Mouse (Mus musculus) CH12.LX (cell line): ENCODE data around the gene H2-Eb1.

Experiments
- CHD1 ChIP-seq: IDR thresholded peaks from 2 replicates; pipeline ENCODE4 v1.6.1; 2012; ENCODE audit warnings: low read depth, low read length, improper control_type of control experiment, inconsistent platforms
- CTCF ChIP-seq, 2 experiments: IDR thresholded peaks in 1 of 2; conservative IDR thresholded peaks in 1 of 2; 2 replicates each; pipeline ENCODE4 v1.5.1; 2011 to 2012; ENCODE audit warnings: low read depth in 2 of 2, low read length in 2 of 2, improper control_type of control experiment in 1 of 2, inconsistent platforms in 1 of 2, mild to moderate bottlenecking in 1 of 2, moderate library complexity in 1 of 2
- E2F4 ChIP-seq: IDR thresholded peaks from 2 replicates; pipeline ENCODE4 v1.6.1; 2011; ENCODE audit warnings: low read depth, low read length, improper control_type of control experiment; ENCODE audit not compliant: insufficient replicate concordance
- MAX ChIP-seq: IDR thresholded peaks from 2 replicates; pipeline ENCODE4 v1.6.1; 2011; ENCODE audit warnings: low read length, improper control_type of control experiment
- MAZ ChIP-seq: IDR thresholded peaks from 2 replicates; pipeline ENCODE4 v1.6.1; 2012; ENCODE audit warnings: low read depth, mild to moderate bottlenecking, inconsistent platforms, low read length, improper control_type of control experiment, moderate library complexity
- POLR2A ChIP-seq: IDR thresholded peaks from 2 replicates; pipeline ENCODE4 v1.6.1; 2011; ENCODE audit warnings: low read depth, mild to moderate bottlenecking, improper control_type of control experiment, low read length
- RAD21 ChIP-seq: IDR thresholded peaks from 2 replicates; pipeline ENCODE4 v1.6.1; 2011; ENCODE audit warnings: low read depth, mild to moderate bottlenecking, low read length, improper control_type of control experiment, moderate library complexity
- ZKSCAN1 ChIP-seq: IDR thresholded peaks from 2 replicates; pipeline ENCODE4 v1.6.1; 2012; ENCODE audit warnings: low read depth, inconsistent platforms, low read length, improper control_type of control experiment, borderline replicate concordance

DNA sequence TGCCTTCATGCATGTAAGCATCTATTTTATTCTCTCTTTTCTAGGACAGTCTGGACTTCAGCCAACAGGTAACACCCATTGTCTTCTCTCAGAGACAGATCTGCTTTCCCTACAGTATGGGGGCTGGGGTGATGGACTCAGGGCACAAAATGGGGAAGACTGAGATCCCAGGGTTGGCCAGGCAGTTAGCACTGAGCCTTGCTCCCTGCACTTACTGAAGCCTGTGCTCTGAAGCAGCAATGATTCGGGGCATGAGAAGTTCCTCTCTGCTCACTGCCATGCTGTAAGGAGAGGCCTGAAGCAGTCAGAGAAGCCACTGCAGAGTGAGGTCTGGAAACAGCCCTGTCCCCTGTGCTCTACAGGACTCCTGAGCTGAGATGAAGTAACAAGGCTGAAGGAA lies 9.8 kb downstream of the H2-Eb1 start:
- TF ChIP-seq POLR2A = no peak
- TF ChIP-seq CTCF (conservative IDR thresholded peaks at IDR 0.05 in 1 of 2, IDR thresholded peaks at IDR 0.05 in 1 of 2; ENCODE audit: low read depth in 2 of 2, low read length in 2 of 2) = no peak
- TF ChIP-seq MAX = no peak
- no peak for TF ChIP-seq RAD21
- TF ChIP-seq MAZ = no peak
- TF ChIP-seq CHD1 = no peak
- TF ChIP-seq E2F4 = no peak
- no peak for TF ChIP-seq ZKSCAN1
